Mouse (Mus musculus): Measurements from ENCODE around the gene Fam133b. TPM values are rescaled to one million over a fixed set of nuclear protein-coding genes. Genes with fewer than 3 reads are reported as not detected.
"Not testable (repeated sequence)": the region's sequence is repeated elsewhere in the genome, so short reads cannot be mapped to it uniquely, and the experiment has no call there.

Fam133b gene
- total RNA-seq, 2 experiments from 2014 or later = 42.9 to 43.1 TPM

GRCm38 (mm10) chr5:3516481-3517075 is 27.1 kb upstream of the Fam133b start:
- no peak for DNase-seq (ENCODE audit: low spot score in 2 of 2)

GRCm38 (mm10) chr5:3520493-3521359 is 22.9 kb upstream of the Fam133b start:
- no peak for DNase-seq (ENCODE audit: low spot score in 2 of 2)

GRCm38 (mm10) chr5:3521741-3522140 is 21.9 kb upstream of the Fam133b start:
- DNase-seq (ENCODE audit: low spot score in 2 of 2) = no peak

GRCm38 (mm10) chr5:3522826-3523225 is 20.8 kb upstream of the Fam133b start:
- DNase-seq (ENCODE audit: low spot score in 2 of 2) = no peak

- no peak for DNase-seq (ENCODE audit: low spot score in 2 of 2)
These were observed 16.5 kb upstream of the Fam133b start for GRCm38 (mm10) chr5:3527041-3527691.

GRCm38 (mm10) chr5:3529585-3530189 is 13.9 kb upstream of the Fam133b start:
- no peak for DNase-seq (ENCODE audit: low spot score in 2 of 2)

- DNase-seq (ENCODE audit: low spot score in 2 of 2) = not testable (repeated sequence)
These were observed 11.6 kb upstream of the Fam133b start for GRCm38 (mm10) chr5:3532048-3532447.

GRCm38 (mm10) chr5:3536592-3537212 is 6.9 kb upstream of the Fam133b start:
- DNase-seq (ENCODE audit: low spot score in 2 of 2) = no peak

DNA sequence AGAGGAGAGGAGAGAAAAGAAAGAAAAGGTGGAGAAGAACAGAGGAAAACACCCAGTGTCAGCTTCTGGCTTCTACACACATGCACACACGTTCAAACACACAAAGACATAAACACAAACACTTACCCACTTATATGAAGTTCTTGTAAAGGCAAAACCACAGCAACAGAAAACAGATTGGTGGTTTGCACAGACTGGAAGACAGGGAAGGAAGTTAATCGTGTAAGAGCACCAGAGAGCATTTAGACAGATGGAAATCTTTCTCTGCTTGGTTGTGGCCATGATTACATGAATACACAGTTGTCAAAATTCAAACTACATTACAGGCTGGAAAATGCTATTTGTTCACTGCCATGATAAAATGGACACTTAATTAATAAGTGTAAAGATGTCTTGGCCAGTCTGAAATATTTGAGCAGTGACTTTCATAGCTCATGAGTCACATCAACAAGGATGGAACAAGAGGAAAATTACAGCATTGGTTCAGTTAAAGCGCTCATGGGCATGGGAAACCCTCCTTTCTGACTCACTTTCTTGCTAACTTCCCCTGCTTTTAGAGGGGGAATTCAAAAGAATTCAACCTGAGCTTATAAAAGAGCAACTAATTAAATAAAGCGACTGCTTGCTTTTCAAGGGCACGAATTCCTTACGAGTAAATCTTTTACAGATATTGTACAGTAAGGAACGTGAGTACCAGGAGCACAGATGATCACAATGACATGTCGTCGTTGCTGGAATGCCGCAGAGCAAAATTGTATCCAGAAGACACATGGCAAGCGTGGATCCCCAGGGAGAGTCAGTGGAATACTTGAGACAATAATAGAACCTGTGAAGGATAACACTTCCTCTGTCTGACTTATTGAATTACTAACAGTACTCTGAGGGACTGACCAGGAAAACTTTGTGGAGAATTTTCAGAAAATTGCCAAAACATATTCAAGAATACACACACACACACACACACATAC is 4.8 kb upstream of the Fam133b start:
- DNase-seq (ENCODE audit: low spot score in 2 of 2) = no peak

GRCm38 (mm10) chr5:3541871-3542270 is 1.8 kb upstream of the Fam133b start:
- DNase-seq (ENCODE audit: low spot score in 2 of 2) = no peak

GRCm38 (mm10) chr5:3544480-3544769 is 792 bp downstream of the Fam133b start:
- DNase-seq (ENCODE audit: low spot score in 2 of 2) = no peak

- DNase-seq (ENCODE audit: low spot score in 2 of 2) = no peak
These were observed 2.6 kb downstream of the Fam133b start for GRCm38 (mm10) chr5:3546226-3546625.

DNA sequence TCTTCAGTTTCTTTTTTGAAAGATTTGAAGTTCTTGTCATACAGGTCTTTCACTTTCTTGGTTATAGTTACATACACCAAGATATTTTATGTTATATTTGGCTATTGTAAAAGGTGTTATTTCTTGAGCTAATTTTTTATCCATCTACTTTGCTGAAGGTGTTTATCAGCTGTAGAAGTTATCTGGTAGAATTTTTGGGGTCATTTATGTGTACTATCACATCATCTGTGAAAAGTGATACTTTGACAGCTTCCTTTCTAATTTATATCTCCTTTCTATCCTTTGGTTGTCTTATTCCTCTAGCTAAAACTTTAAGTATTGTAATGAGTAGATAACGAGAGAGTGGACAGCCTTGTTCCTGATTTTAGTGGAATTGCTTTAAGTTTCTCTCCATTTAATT is 7.8 kb downstream of the Fam133b start:
- no peak for DNase-seq (ENCODE audit: low spot score in 2 of 2)

GRCm38 (mm10) chr5:3554198-3554597 is 10.6 kb downstream of the Fam133b start:
- no peak for DNase-seq (ENCODE audit: low spot score in 2 of 2)

- no peak for DNase-seq (ENCODE audit: low spot score in 2 of 2)
These were observed 27.6 kb downstream of the Fam133b start, which contains the start of gene 1700109H08Rik for GRCm38 (mm10) chr5:3571266-3571665. Gene 1700109H08Rik, plus strand, starts transcription at chr5:3571566.

DNA sequence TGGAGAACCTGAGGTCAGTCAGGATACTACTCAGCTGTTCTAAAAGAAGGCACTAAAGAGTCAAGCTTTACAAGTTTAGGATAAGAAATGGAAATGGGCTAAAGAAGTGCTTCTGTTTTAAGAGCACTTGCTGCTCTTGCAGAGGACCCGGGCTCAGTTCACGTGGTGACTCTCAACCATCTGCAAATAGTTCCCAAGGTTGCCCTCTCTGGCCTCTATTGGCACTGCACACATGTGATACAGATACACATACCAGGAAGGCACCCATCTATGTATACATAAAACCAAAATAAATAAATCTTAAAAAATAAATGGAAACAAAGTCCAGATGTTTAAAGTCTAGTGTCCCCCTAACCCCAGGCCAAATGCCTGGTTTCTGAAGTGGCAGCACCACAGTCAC is 31.2 kb downstream of the Fam133b start:
- no peak for DNase-seq (ENCODE audit: low spot score in 2 of 2)

DNA sequence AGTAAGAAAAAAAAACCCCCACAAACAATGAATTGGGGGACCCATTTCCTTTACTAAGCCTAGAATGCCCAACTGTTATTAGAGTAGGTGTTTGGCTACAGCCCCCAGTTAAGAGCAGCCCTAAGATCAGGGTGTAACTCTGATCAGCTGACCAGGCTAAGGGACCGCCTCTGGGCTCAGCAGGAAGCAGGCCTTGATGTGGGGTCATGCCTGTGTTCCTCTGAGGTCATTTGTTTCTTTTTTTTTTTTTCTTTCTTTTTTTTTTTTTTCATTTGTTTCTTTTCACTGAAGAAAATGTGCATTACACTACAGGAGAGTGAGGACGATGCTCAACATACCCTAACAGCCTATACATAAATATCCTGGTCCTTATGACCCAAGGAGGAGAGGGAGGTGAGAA is 34.3 kb downstream of the Fam133b start:
- no peak for DNase-seq (ENCODE audit: low spot score in 2 of 2)

DNA sequence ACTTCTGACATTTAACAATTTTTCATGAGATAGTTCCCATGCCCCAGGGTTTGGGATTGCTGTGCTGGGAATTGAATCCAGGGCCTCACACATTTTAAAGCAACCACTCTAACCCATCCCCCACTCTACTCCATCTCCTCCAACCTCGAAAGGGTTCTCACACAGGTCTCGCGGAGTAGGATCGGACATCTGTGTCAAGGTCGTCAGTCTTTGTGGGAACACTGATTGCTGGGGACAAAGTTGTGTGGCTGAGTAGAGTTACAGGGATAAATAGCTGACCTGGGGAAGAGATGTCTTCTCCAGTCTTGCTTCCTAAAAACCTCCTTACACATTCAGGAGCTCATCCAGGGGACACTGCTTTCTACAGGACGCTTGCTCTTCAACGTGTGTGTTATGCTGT is 35.4 kb downstream of the Fam133b start:
- DNase-seq (ENCODE audit: low spot score in 2 of 2) = no peak

GRCm38 (mm10) chr5:3595693-3596398 is 52.2 kb downstream of the Fam133b start, which contains the start of gene Pex1:
Gene Pex1, plus strand, starts transcription at chr5:3596066.
- peak; percentile 83 to 91 for DNase-seq (ENCODE audit: low spot score in 2 of 2)

GRCm38 (mm10) chr5:3596399-3596766 is 52.8 kb downstream of the Fam133b start, which contains the start of gene Rbm48:
Gene Rbm48, minus strand, starts transcription at chr5:3596585.
- DNase-seq (ENCODE audit: low spot score in 2 of 2) = peak; percentile 36 to 72

Data from adrenal gland, postnatal 4 days (tissue).